Mouse (Mus musculus): ENCODE data around the gene Snrnp35. TPM values are rescaled to one million over a fixed set of nuclear protein-coding genes. Genes with fewer than 3 reads are reported as not detected.

Snrnp35 gene
- polyA plus RNA-seq, 1 experiment from 2014 or later: 25.1 TPM

- WGBS: 77% methylated on average over 1 of the region's 1 CpGs
- Histone ChIP-seq H3K27me3 (replicated peaks; ENCODE audit: control insufficient read depth, insufficient read depth, low read length) (no peaks in the 10 kb centered on the region), H3K27ac (ENCODE audit: low read length) (no peak overlapping the region), H3K4me1 (replicated peaks; ENCODE audit: control insufficient read depth, insufficient read depth, low read length) (peaks cover 24% of the 10 kb centered on the region), H3K4me3 (replicated peaks; ENCODE audit: low read length) (no peak overlapping the region), H3K9ac (replicated peaks; ENCODE audit: low read depth, low read length) (no peak overlapping the region), H3K36me3 (ENCODE audit: control insufficient read depth, insufficient read depth) (no peaks in the 10 kb centered on the region), H3K4me2 (ENCODE audit: low read length) (peak overlapping the region; percentile 34), H3K9me3 (ENCODE audit: control insufficient read depth, low read length) (no peaks in the 10 kb centered on the region)
- no peak for ATAC-seq
Observed at GRCm38 (mm10) chr5:124478873-124479204, 4.1 kb upstream of the Snrnp35 start.

- Histone ChIP-seq H3K36me3 (ENCODE audit: control insufficient read depth, insufficient read depth) (no peaks in the 10 kb centered on the region), H3K4me1 (replicated peaks; ENCODE audit: control insufficient read depth, insufficient read depth, low read length) (peaks cover 33% of the 10 kb centered on the region), H3K9me3 (ENCODE audit: control insufficient read depth, low read length) (no peaks in the 10 kb centered on the region), H3K27ac (ENCODE audit: low read length) (no peak overlapping the region), H3K4me2 (ENCODE audit: low read length) (no peak overlapping the region), H3K9ac (replicated peaks; ENCODE audit: low read depth, low read length) (no peak overlapping the region), H3K4me3 (replicated peaks; ENCODE audit: low read length) (no peak overlapping the region), H3K27me3 (replicated peaks; ENCODE audit: control insufficient read depth, insufficient read depth, low read length) (no peaks in the 10 kb centered on the region)
- no peak for ATAC-seq
- WGBS: 85% methylated on average over 4 of the region's 4 CpGs
Observed at GRCm38 (mm10) chr5:124480119-124480518, 2.8 kb upstream of the Snrnp35 start.

GRCm38 (mm10) chr5:124481714-124482113 lies 1.2 kb upstream of the Snrnp35 start:
- Histone ChIP-seq H3K9ac (replicated peaks; ENCODE audit: low read depth, low read length) (no peak overlapping the region), H3K27ac (ENCODE audit: low read length) (no peak overlapping the region), H3K4me3 (replicated peaks; ENCODE audit: low read length) (no peak overlapping the region), H3K27me3 (replicated peaks; ENCODE audit: control insufficient read depth, insufficient read depth, low read length) (no peaks in the 10 kb centered on the region), H3K36me3 (ENCODE audit: control insufficient read depth, insufficient read depth) (no peaks in the 10 kb centered on the region), H3K9me3 (ENCODE audit: control insufficient read depth, low read length) (no peaks in the 10 kb centered on the region), H3K4me1 (replicated peaks; ENCODE audit: control insufficient read depth, insufficient read depth, low read length) (peaks cover 27% of the 10 kb centered on the region), H3K4me2 (ENCODE audit: low read length) (no peak overlapping the region)
- WGBS: 91% methylated on average over 4 of the region's 4 CpGs
- no peak for ATAC-seq

GRCm38 (mm10) chr5:124482436-124482965 lies 433 bp upstream of the Snrnp35 start:
- peak overlapping the region; percentile 97 for H3K27ac ChIP-seq (ENCODE audit: low read length)
- H3K4me3 ChIP-seq (replicated peaks; ENCODE audit: low read length): peak overlapping the region; percentile 75
- no peaks in the 10 kb centered on the region for H3K36me3 ChIP-seq (ENCODE audit: control insufficient read depth, insufficient read depth)
- H3K4me1 ChIP-seq (replicated peaks; ENCODE audit: control insufficient read depth, insufficient read depth, low read length): peaks cover 23% of the 10 kb centered on the region
- peak overlapping the region; percentile 84 for H3K9ac ChIP-seq (replicated peaks; ENCODE audit: low read depth, low read length)
- peak overlapping the region; percentile 86 for H3K4me2 ChIP-seq (ENCODE audit: low read length)
- ATAC-seq: no peak
- H3K27me3 ChIP-seq (replicated peaks; ENCODE audit: control insufficient read depth, insufficient read depth, low read length): no peaks in the 10 kb centered on the region
- WGBS: 4% methylated on average over 13 of the region's 13 CpGs
- no peaks in the 10 kb centered on the region for H3K9me3 ChIP-seq (ENCODE audit: control insufficient read depth, low read length)

GRCm38 (mm10) chr5:124483655-124484396 lies 892 bp downstream of the Snrnp35 start:
- peak overlapping the region; percentile 75 for H3K4me2 ChIP-seq (ENCODE audit: low read length)
- H3K4me1 ChIP-seq (replicated peaks; ENCODE audit: control insufficient read depth, insufficient read depth, low read length): peaks cover 14% of the 10 kb centered on the region
- H3K27me3 ChIP-seq (replicated peaks; ENCODE audit: control insufficient read depth, insufficient read depth, low read length): no peaks in the 10 kb centered on the region
- H3K9me3 ChIP-seq (ENCODE audit: control insufficient read depth, low read length): no peaks in the 10 kb centered on the region
- peak overlapping the region; percentile 84 for H3K9ac ChIP-seq (replicated peaks; ENCODE audit: low read depth, low read length)
- peak overlapping the region; percentile 75 for H3K4me3 ChIP-seq (replicated peaks; ENCODE audit: low read length)
- peak; percentile 49 for ATAC-seq
- H3K36me3 ChIP-seq (ENCODE audit: control insufficient read depth, insufficient read depth): no peaks in the 10 kb centered on the region
- 8% methylated on average over 15 of the region's 15 CpGs for WGBS
- H3K27ac ChIP-seq (ENCODE audit: low read length): peak overlapping the region; percentile 97

GRCm38 (mm10) chr5:124485654-124486053 lies 2.7 kb downstream of the Snrnp35 start:
- no peak for ATAC-seq
- no peak overlapping the region for H3K9ac ChIP-seq (replicated peaks; ENCODE audit: low read depth, low read length)
- H3K27ac ChIP-seq (ENCODE audit: low read length): no peak overlapping the region
- no peaks in the 10 kb centered on the region for H3K36me3 ChIP-seq (ENCODE audit: control insufficient read depth, insufficient read depth)
- H3K4me3 ChIP-seq (replicated peaks; ENCODE audit: low read length): no peak overlapping the region
- 92% methylated on average over 5 of the region's 5 CpGs for WGBS
- H3K9me3 ChIP-seq (ENCODE audit: control insufficient read depth, low read length): no peaks in the 10 kb centered on the region
- no peaks in the 10 kb centered on the region for H3K27me3 ChIP-seq (replicated peaks; ENCODE audit: control insufficient read depth, insufficient read depth, low read length)
- peaks cover 13% of the 10 kb centered on the region for H3K4me1 ChIP-seq (replicated peaks; ENCODE audit: control insufficient read depth, insufficient read depth, low read length)
- H3K4me2 ChIP-seq (ENCODE audit: low read length): no peak overlapping the region

- H3K9ac ChIP-seq (replicated peaks; ENCODE audit: low read depth, low read length): no peak overlapping the region
- no peaks in the 10 kb centered on the region for H3K36me3 ChIP-seq (ENCODE audit: control insufficient read depth, insufficient read depth)
- H3K4me2 ChIP-seq (ENCODE audit: low read length): no peak overlapping the region
- H3K9me3 ChIP-seq (ENCODE audit: control insufficient read depth, low read length): no peaks in the 10 kb centered on the region
- no peak overlapping the region for H3K27ac ChIP-seq (ENCODE audit: low read length)
- no peaks in the 10 kb centered on the region for H3K27me3 ChIP-seq (replicated peaks; ENCODE audit: control insufficient read depth, insufficient read depth, low read length)
- H3K4me3 ChIP-seq (replicated peaks; ENCODE audit: low read length): no peak overlapping the region
- peaks cover 8% of the 10 kb centered on the region for H3K4me1 ChIP-seq (replicated peaks; ENCODE audit: control insufficient read depth, insufficient read depth, low read length)
- WGBS: 98% methylated on average over 3 of the region's 3 CpGs
- ATAC-seq: no peak
Observed at GRCm38 (mm10) chr5:124488885-124489284, 6.0 kb downstream of the Snrnp35 start.

GRCm38 (mm10) chr5:124491732-124492131 lies 8.8 kb downstream of the Snrnp35 start:
- ATAC-seq: no peak
- no peaks in the 10 kb centered on the region for H3K4me1 ChIP-seq (replicated peaks; ENCODE audit: control insufficient read depth, insufficient read depth, low read length)
- WGBS: 56% methylated on average over 4 of the region's 4 CpGs
- no peak overlapping the region for H3K4me3 ChIP-seq (replicated peaks; ENCODE audit: low read length)
- H3K27ac ChIP-seq (ENCODE audit: low read length): no peak overlapping the region
- H3K36me3 ChIP-seq (ENCODE audit: control insufficient read depth, insufficient read depth): no peaks in the 10 kb centered on the region
- H3K9ac ChIP-seq (replicated peaks; ENCODE audit: low read depth, low read length): no peak overlapping the region
- H3K4me2 ChIP-seq (ENCODE audit: low read length): no peak overlapping the region
- no peaks in the 10 kb centered on the region for H3K9me3 ChIP-seq (ENCODE audit: control insufficient read depth, low read length)
- H3K27me3 ChIP-seq (replicated peaks; ENCODE audit: control insufficient read depth, insufficient read depth, low read length): no peaks in the 10 kb centered on the region

GRCm38 (mm10) chr5:124492618-124493017 lies 9.7 kb downstream of the Snrnp35 start:
- Histone ChIP-seq H3K27me3 (replicated peaks; ENCODE audit: control insufficient read depth, insufficient read depth, low read length) (no peaks in the 10 kb centered on the region), H3K9ac (replicated peaks; ENCODE audit: low read depth, low read length) (no peak overlapping the region), H3K27ac (ENCODE audit: low read length) (no peak overlapping the region), H3K9me3 (ENCODE audit: control insufficient read depth, low read length) (no peaks in the 10 kb centered on the region), H3K4me3 (replicated peaks; ENCODE audit: low read length) (no peak overlapping the region), H3K36me3 (ENCODE audit: control insufficient read depth, insufficient read depth) (no peaks in the 10 kb centered on the region), H3K4me1 (replicated peaks; ENCODE audit: control insufficient read depth, insufficient read depth, low read length) (no peaks in the 10 kb centered on the region), H3K4me2 (ENCODE audit: low read length) (no peak overlapping the region)
- ATAC-seq: no peak
- 93% methylated on average over 4 of the region's 4 CpGs for WGBS
